Mouse (Mus musculus): ENCODE measurements around the gene Bsn.

The Bsn gene

DNA sequence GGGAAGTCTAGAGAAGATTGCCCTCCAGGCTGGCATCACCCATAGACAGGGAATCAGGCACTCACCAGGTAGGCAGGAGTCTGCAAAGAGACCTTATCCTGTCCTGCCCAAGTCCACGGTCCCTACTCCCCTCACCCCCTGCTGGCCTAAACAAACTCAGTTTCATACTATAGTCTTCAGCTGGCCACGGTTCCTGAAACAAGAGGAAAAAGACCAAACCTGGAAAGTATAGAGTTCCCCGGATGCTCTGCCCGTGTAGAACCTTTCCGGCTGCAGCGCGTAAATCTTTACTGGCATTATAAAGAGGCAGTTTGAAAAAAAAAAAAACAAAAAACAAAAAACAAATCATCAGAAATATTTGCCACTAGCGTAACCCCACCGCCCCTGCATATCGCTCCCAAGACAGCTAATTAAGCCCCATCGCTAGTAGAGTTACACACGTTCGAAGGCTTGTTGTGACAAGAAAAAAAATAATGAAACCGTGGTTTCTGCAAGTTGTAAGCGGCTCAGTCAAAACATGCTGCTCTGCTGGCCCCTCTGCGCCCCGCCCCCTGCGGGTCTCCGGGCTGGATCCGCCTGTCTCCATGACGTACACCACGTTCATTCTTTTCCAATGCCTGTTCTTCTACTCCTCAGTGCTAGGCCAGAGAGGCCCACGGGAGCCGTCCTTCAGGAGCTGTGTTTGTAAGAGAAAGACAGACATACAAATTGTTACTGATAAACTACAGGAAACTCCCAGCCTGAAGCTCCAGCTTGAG lies 6.9 kb upstream of the Bsn start:
- no peak for DNase-seq

- peak in 1 of 2 experiments; percentile 72 for DNase-seq
Measured at GRCm38 (mm10) chr9:108196222-108196621, 6.0 kb upstream of the Bsn start.

- no peak for DNase-seq
Measured at GRCm38 (mm10) chr9:108189488-108189786, 747 bp downstream of the Bsn start.

DNA sequence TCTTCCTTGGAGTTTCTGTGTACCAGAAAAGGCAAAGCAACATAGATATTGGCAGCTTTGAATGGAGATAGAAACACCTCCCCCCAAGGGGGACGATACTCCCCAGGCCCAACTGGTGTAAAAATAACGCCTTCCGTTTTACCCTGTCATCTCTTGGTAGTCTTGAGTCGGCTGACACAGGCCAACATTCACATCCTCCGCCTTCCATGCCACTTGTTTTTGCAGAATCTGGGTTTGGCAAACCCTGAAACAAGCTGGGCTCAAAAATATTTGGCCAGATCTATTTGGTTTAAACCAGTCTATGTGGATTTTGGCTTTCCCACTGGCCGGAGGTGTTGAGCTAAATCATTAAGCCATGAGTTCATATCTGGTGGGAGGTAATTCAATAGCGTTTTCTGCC lies 1.2 kb downstream of the Bsn start:
- no peak for DNase-seq

- no peak for DNase-seq
Measured at GRCm38 (mm10) chr9:108188511-108188910, 1.7 kb downstream of the Bsn start.

DNA sequence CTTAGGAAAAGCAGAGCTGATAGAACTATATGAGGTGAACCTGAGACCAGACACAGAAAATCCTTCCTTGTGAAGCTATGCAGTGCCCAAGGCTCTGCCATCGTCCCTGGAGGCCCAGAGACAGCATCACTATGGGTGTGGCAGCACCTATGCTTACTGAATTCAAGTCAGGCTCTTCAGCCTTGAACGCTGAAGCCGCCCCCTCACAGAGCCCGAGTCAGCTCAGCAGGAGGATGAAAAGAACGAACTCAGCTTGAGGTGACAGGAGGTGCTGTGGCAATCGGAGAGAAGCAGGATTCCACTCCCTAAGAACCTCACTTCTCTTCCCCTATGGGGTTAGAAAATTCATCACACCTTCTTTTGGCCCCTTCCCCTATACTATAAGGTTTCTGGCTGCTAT lies 2.6 kb downstream of the Bsn start:
- no peak for DNase-seq

- DNase-seq = no peak
Measured at GRCm38 (mm10) chr9:108185786-108186185, 4.4 kb downstream of the Bsn start.

DNA sequence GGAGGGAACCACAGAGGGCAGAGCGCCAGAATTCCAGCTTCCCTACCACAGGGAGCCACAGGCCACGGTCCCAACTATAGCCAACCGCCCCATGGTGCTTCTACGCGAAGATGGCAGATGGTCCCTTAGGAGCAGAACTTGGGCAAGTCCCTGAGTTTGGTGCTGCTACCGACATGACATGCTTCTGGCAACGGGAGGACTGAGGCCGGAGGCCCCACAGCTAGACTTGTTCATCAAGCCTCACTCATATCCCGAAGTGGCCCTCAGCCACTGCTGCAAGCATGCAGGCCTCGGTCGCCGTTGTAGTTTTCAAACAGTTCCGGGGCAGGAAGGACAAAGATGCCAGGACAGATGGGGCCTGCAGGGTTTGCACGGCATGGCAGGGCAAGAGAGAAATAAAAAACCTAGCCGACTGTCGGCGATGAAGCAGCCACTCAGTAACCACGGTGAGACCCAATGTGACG lies 6.6 kb downstream of the Bsn start:
- DNase-seq = peak; percentile 48 to 61

DNA sequence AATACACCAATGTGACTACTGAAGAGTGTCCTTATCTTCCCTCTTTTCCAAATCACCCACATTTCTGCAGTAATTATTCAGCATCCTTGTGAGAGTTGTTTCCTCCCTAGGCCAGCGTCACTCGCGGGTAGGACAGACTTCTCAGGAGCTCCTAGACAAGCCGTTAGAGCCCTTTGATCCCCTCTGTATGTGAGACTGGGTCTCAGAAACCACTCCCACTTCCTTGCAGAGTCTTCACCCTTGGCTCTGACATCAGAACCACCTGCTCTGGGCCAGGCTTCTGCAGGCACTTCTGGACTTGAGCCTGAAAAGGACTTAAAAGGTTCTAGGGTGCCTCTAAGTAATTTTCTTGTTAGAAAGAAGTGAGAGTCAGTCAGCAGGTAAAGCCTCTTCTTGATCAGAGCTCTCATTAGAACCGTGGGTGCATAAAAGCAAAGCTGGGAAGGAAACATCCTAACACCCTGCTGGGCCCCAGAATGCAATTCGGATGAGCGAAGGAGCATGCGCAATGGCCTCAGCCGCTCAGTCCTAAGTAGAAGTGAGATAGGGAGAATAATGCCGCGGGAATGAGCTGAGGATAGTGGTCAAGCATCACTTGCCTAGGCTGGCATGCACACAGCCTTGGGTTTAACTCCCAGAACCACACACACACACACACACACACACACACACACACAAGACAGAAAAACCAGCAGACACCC lies 7.2 kb downstream of the Bsn start:
- DNase-seq = no peak

DNA sequence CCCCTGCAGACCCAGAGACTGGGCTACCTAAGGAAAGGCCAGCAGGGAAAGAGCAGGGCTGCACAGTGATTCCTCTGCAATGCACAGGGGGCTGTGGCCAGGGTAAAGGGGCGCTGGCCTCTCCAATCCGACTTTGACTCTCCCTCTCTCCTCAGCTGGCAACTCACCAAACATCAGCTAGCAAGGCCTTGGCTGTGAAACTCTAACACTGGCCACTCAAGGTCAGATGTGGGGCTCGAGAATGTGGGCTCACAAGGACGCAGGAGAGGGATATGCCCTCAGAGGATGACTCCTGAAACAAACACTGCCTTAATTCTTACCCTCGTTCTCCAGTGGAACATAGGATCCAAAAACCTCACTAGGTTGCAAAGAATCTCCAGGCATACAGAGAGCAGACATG lies 11.8 kb downstream of the Bsn start:
- DNase-seq = no peak

GRCm38 (mm10) chr9:108175116-108175838 lies 14.9 kb downstream of the Bsn start:
- DNase-seq = peak in 1 of 2 experiments; percentile 40

DNA sequence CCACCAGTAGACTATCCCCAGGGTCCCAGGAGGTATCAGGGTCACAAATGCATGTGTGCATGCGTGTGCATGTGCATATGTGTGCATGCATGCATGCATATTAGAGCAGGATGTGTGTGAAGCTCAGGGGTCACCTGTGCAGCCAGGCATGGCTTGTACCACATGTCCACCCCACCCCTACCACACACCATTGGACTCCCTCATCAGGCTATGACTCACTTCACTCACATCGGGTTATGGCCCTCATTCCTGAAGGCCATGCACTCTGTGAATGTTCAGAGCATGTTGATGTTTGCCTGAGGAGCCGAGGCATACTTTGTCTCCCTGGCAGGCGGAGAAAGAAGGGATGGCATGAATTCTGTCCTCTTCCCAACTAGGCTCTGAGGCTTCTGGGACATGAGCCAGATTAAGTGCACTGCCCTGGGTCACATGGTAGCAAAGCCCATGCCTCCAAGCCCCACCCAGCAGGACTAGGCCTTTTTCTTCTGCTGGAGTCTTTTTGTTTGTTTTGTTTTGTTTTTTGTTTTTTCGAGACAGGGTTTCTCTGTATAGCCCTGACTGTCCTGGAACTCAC lies 17.3 kb downstream of the Bsn start:
- DNase-seq = peak in 1 of 2 experiments; percentile 31

DNA sequence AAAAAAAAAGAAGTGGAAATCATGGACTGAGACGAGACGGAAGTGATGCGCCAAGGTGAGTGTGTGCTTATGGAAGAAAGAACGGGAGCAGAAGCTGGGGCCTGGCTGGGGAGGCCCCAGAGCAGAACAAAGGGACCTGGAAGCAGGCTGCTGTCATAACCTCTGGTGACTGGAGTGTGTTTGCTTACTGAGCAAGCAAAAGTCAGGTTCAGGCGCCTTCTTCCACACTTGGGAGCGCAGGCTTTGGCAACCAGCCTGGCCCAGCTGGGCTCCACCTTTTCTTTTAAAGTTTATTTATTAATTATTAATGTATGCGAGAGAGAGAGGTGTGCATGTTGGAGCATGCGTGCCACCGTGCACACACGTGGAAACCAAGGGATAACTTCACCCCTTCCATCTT lies 20.4 kb downstream of the Bsn start:
- peak in 1 of 2 experiments; percentile 11 for DNase-seq

- DNase-seq = no peak
Measured at GRCm38 (mm10) chr9:108165143-108165542, 25.0 kb downstream of the Bsn start.

DNA sequence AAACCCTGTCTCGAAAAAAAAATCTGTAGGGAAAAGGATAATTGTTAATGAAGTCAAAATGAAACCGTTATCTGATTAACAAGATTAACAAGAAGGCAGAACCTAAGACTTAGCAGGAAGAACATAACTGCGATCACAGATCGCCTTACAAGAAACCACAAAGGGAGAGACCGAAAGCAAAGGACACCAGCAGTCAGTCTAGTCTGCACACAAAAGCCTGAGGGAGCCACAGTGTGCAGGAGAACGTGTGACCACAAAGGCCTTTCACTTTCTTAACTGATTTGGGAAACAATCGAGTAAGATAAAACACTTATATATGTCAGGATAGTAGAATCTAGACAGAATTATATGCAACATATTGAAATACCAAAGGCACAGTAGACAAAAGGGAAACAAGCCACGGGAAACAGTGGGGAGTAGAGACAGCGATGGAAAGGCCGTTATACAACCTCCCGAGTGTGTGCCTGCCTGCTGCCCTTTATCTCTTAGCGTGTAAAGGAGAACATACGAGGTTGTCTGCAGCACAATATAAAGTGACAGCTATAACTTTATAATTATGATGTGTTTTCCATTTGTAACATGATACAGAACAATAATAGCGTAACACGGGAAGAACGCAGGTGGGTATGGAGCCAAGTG lies 26.4 kb downstream of the Bsn start:
- DNase-seq = no peak

- DNase-seq = peak; percentile 61 to 73
Measured at GRCm38 (mm10) chr9:108157891-108158290, 32.3 kb downstream of the Bsn start.

DNA sequence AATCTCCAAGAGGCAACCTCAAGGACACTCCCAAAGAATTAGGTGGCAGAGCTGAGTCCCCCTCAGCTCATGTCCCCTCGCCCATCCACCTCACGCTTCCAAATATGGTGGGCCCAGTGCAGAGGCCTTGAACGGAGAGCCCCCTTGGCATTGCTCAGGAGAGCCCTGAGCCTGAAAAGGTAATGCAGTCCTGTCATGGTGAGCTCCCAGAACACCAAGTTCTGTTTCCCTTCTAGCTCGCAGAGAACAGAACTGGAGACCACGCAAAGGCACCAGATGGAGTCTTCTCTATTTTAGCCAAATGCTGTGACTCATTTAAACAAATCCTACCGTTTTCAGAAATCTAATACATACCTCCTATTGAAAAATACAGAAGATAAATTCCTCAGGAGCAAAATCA lies 32.7 kb downstream of the Bsn start:
- peak in 1 of 2 experiments; percentile 51 for DNase-seq

- peak in 1 of 2 experiments; percentile 49 for DNase-seq
Measured at GRCm38 (mm10) chr9:108156786-108157185, 33.4 kb downstream of the Bsn start.

GRCm38 (mm10) chr9:108154814-108155213 lies 35.4 kb downstream of the Bsn start:
- DNase-seq = no peak

GRCm38 (mm10) chr9:108153516-108154448 lies 36.4 kb downstream of the Bsn start:
- DNase-seq = peak; percentile 93 to 98

DNA sequence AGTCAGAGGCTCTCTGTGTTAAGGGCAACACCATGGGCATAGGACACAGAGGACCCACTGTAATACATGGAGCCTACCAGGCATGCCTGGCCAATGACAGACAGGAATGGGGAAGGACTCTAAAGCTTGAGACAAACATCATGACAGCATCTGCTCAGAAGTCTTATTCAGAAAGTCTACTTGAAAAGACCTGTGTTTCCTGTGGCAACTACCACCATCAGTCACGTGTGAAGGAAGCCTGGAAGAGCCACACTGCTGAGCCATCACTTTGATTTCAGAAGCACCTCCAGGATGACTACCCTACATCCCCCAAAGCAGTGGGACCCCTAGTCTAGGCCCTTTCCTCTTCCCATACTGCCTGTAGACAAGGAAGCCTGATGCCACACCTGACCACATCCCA lies 39.7 kb downstream of the Bsn start:
- no peak for DNase-seq

DNA sequence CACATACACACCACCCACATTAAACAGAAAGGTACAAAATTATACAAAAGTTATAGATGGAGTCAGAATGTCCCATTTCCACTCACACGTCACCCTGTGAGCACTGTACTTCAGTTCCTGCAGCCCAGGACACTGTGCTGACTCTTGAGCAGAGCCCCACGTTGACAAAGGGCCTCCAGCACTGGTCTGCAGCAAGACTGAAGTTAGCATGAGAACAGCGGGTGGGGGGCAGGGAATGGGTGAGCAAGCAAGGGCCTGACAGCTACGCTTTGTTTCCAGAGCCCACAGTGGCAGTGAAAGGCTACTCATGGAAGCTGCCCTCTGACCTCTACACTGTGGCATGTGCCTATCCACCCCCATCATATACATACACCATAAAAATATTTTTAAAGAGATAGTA lies 40.4 kb downstream of the Bsn start:
- no peak for DNase-seq
